Mouse (Mus musculus) ES-Bruce4 (cell line): ENCODE results near the gene B4galt2.

Experiments
- CTCF ChIP-seq: IDR thresholded peaks from one replicate; pipeline ENCODE4 v1.8.1; 2011; ENCODE audit warnings: low read depth, low read length
- EP300 ChIP-seq: IDR thresholded peaks from 2 replicates; pipeline ENCODE4 v1.6.1; 2011; ENCODE audit warnings: low read depth, low read length; ENCODE audit not compliant: insufficient read depth
- POLR2A ChIP-seq: IDR thresholded peaks from one replicate; pipeline ENCODE4 v1.8.1; 2011; ENCODE audit warnings: low read length; ENCODE audit not compliant: insufficient read depth

DNA sequence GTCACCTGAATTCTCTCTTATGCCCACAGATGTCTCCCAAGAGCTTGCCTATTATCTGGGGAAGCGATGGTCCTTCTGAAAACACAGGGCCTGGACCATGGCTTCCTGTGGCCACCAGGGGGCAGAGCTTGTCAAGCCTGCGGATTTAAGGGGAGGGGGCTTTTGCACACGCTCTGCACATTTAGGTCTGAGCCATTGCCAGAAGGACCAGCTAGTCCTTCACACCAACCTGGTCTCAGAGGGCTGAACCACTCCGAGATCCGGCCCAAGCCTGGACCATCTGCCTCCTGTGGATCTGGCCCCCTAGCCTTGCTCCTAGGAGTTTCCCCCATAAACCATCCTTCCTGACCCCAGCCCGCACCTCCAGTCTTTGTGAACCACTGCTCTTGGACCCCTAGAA, 44.9 kb upstream of the B4galt2 start:
- TF ChIP-seq CTCF: peak; percentile 90
- no peak for TF ChIP-seq POLR2A
- no peak for TF ChIP-seq EP300
